Mouse (Mus musculus): ENCODE measurements around the gene Cdh23. TPM values are rescaled to one million over a fixed set of nuclear protein-coding genes. Genes with fewer than 3 reads are reported as not detected.

The Cdh23 gene
- polyA plus RNA-seq, 1 experiment from 2014 or later = 7.8 TPM

GRCm38 (mm10) chr10:60697775-60698174, 1.5 kb upstream of the Cdh23 start:
- no peaks in the 10 kb centered on the region for H3K4me1 ChIP-seq
- WGBS = 83% methylated on average over 6 of the region's 6 CpGs
- no peak overlapping the region for H3K4me3 ChIP-seq
- peaks cover 6% of the 10 kb centered on the region for H3K27me3 ChIP-seq (replicated peaks)
- no peak overlapping the region for H3K27ac ChIP-seq
- no peak for ATAC-seq (replicated peaks)
- no peak overlapping the region for H3K9ac ChIP-seq
- no peaks in the 10 kb centered on the region for H3K9me3 ChIP-seq
- H3K36me3 ChIP-seq (replicated peaks) = no peaks in the 10 kb centered on the region
- no peak overlapping the region for H3K4me2 ChIP-seq

- Histone ChIP-seq H3K4me2 (no peak overlapping the region), H3K27ac (no peak overlapping the region), H3K9me3 (no peaks in the 10 kb centered on the region), H3K27me3 (replicated peaks) (peaks cover 6% of the 10 kb centered on the region), H3K36me3 (replicated peaks) (no peaks in the 10 kb centered on the region), H3K4me1 (no peaks in the 10 kb centered on the region; the same call in 1 of the 2 replicates), H3K4me3 (no peak overlapping the region), H3K9ac (no peak overlapping the region)
- ATAC-seq (replicated peaks) = no peak
- WGBS = 21% methylated on average over 5 of the region's 5 CpGs
These were observed 685 bp upstream of the Cdh23 start for GRCm38 (mm10) chr10:60696975-60697374.

- Histone ChIP-seq H3K36me3 (replicated peaks) (no peaks in the 10 kb centered on the region), H3K9ac (no peak overlapping the region), H3K4me3 (no peak overlapping the region), H3K27ac (no peak overlapping the region), H3K4me2 (no peak overlapping the region), H3K27me3 (replicated peaks) (peaks cover 25% of the 10 kb centered on the region), H3K4me1 (peaks cover 6% of the 10 kb centered on the region), H3K9me3 (no peaks in the 10 kb centered on the region)
- no peak; the same call in 1 of the 2 replicates for ATAC-seq (replicated peaks)
- 69% methylated on average over 20 of the region's 20 CpGs for WGBS
These were observed 4.5 kb downstream of the Cdh23 start for GRCm38 (mm10) chr10:60691671-60692390.

- no peak for ATAC-seq (replicated peaks)
- Histone ChIP-seq H3K4me3 (no peak overlapping the region), H3K36me3 (replicated peaks) (no peaks in the 10 kb centered on the region), H3K27me3 (replicated peaks) (peaks cover 34% of the 10 kb centered on the region), H3K27ac (no peak overlapping the region), H3K9ac (no peak overlapping the region), H3K9me3 (no peaks in the 10 kb centered on the region), H3K4me2 (no peak overlapping the region), H3K4me1 (peaks cover 15% of the 10 kb centered on the region)
- 57% methylated on average over 6 of the region's 6 CpGs for WGBS
These were observed 5.3 kb downstream of the Cdh23 start for GRCm38 (mm10) chr10:60690960-60691359.

GRCm38 (mm10) chr10:60689396-60689795, 6.9 kb downstream of the Cdh23 start:
- Histone ChIP-seq H3K27ac (no peak overlapping the region), H3K27me3 (replicated peaks) (peaks cover 49% of the 10 kb centered on the region), H3K9me3 (no peaks in the 10 kb centered on the region), H3K4me2 (no peak overlapping the region), H3K36me3 (replicated peaks) (no peaks in the 10 kb centered on the region), H3K9ac (no peak overlapping the region), H3K4me3 (no peak overlapping the region), H3K4me1 (peaks cover 20% of the 10 kb centered on the region)
- no peak for ATAC-seq (replicated peaks)
- 75% methylated on average over 4 of the region's 4 CpGs for WGBS

GRCm38 (mm10) chr10:60687011-60687776, 9.1 kb downstream of the Cdh23 start:
- peaks cover 55% of the 10 kb centered on the region for H3K27me3 ChIP-seq (replicated peaks)
- WGBS = under 1% methylated on average over 76 of the region's 76 CpGs
- H3K4me1 ChIP-seq = peaks cover 20% of the 10 kb centered on the region
- peak overlapping the region; percentile 54 for H3K9ac ChIP-seq
- no peaks in the 10 kb centered on the region for H3K9me3 ChIP-seq
- H3K36me3 ChIP-seq (replicated peaks) = no peaks in the 10 kb centered on the region
- ATAC-seq (replicated peaks) = peak; percentile 83
- peak overlapping the region; percentile 59 for H3K4me3 ChIP-seq
- H3K4me2 ChIP-seq = peak overlapping the region; percentile 99
- H3K27ac ChIP-seq = no peak overlapping the region

DNA sequence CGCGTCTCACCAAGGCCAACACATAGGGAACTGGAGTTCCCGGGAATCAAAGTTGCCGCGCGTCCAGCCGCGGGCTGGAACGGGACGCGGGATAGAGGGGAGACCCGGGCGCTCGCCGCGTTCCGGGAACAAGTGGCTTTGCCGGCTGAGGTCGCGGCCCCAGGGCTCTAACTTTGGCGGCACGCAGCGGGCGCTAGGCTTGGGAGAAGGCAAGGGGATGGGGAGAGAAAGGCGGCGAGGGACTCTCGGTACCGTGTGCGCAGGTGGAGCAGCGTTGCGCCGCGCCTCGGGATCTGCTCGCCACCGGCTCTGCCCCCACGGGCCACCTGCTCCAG, 9.7 kb downstream of the Cdh23 start:
- Histone ChIP-seq H3K4me2 (peak overlapping the region; percentile 99), H3K27me3 (replicated peaks) (peaks cover 55% of the 10 kb centered on the region)
- WGBS = 1% methylated on average over 37 of the region's 37 CpGs

GRCm38 (mm10) chr10:60685764-60686640, 10.3 kb downstream of the Cdh23 start:
- Histone ChIP-seq H3K4me1 (peaks cover 16% of the 10 kb centered on the region), H3K9me3 (no peaks in the 10 kb centered on the region), H3K27ac (no peak overlapping the region), H3K27me3 (replicated peaks) (peaks cover 55% of the 10 kb centered on the region), H3K9ac (0 out of 2 replicates have a peak overlapping the region, but pooled peaks have one; percentile 2), H3K36me3 (replicated peaks) (no peaks in the 10 kb centered on the region), H3K4me3 (peak overlapping the region; percentile 59), H3K4me2 (peak overlapping the region; percentile 99)
- WGBS = 4% methylated on average over 50 of the region's 50 CpGs
- no peak for ATAC-seq (replicated peaks)

More for the DNA sequence above, 9.7 kb downstream of the Cdh23 start:
- H3K4me1 ChIP-seq = peaks cover 17% of the 10 kb centered on the region
- no peaks in the 10 kb centered on the region for H3K9me3 ChIP-seq
- peak overlapping the region; percentile 54; the same call in 1 of the 2 replicates for H3K9ac ChIP-seq
- H3K36me3 ChIP-seq (replicated peaks) = no peaks in the 10 kb centered on the region
- no peak overlapping the region for H3K27ac ChIP-seq
- H3K4me3 ChIP-seq = peak overlapping the region; percentile 59
- no peak for ATAC-seq (replicated peaks)

DNA sequence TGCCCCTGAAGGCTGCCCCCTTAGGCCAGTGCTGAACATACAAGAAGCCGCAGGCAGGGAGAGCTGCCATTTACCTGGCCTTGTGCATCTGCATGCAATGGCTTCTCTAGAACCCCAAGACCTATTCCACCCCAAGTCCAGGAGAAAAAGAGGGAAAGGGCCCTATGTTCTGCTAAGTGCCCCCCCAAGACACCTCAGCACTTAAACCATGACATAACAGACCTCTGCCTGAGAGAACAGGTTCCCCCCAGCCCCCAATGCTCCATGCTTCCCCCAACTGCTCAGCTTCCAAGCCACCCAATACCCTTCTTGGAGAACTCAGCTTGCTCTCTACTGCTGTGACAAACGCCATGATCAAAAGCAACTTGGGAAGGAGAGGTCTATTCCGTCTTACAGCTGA, 17.4 kb downstream of the Cdh23 start:
- H3K9ac ChIP-seq = no peak overlapping the region
- 86% methylated on average over 3 of the region's 3 CpGs for WGBS
- no peak overlapping the region for H3K4me2 ChIP-seq
- H3K27me3 ChIP-seq (replicated peaks) = peaks cover 1% of the 10 kb centered on the region; the same call in 1 of the 2 replicates
- H3K9me3 ChIP-seq = no peaks in the 10 kb centered on the region
- no peaks in the 10 kb centered on the region for H3K36me3 ChIP-seq (replicated peaks)
- no peak overlapping the region for H3K4me3 ChIP-seq
- H3K4me1 ChIP-seq = no peaks in the 10 kb centered on the region
- H3K27ac ChIP-seq = no peak overlapping the region
- ATAC-seq (replicated peaks) = no peak

- H3K9me3 ChIP-seq = no peaks in the 10 kb centered on the region
These were observed 19.0 kb downstream of the Cdh23 start for GRCm38 (mm10) chr10:60677319-60677718.

DNA sequence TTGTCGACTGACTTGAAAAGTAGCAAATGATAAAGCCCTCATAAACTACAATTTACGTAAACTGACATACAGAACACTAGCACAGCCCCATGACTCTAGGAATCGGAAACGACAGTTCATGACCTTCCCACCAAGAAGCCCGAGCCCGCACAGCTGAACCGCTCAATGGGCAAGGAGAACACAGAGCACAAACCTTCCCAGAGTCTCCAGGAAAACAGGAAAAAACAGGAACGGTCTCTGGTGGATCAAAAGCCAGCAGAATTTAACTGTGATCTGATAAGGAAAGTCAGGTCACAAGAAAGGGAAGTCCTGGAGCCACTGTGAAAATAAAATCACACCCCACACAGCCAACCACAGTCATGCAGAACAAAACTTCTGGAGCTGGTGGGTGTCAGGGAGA, 26.1 kb downstream of the Cdh23 start:
- Histone ChIP-seq H3K4me3 (no peak overlapping the region), H3K9ac (no peak overlapping the region), H3K36me3 (replicated peaks) (no peaks in the 10 kb centered on the region), H3K4me1 (no peaks in the 10 kb centered on the region), H3K27me3 (replicated peaks) (no peaks in the 10 kb centered on the region), H3K9me3 (no peaks in the 10 kb centered on the region), H3K4me2 (no peak overlapping the region), H3K27ac (no peak overlapping the region)
- WGBS = 75% methylated on average over 8 of the region's 8 CpGs
- no peak for ATAC-seq (replicated peaks)

More at GRCm38 (mm10) chr10:60677319-60677718, 19.0 kb downstream of the Cdh23 start:
- Histone ChIP-seq H3K4me2 (no peak overlapping the region), H3K27me3 (replicated peaks) (no peaks in the 10 kb centered on the region), H3K27ac (no peak overlapping the region), H3K4me1 (no peaks in the 10 kb centered on the region), H3K36me3 (replicated peaks) (no peaks in the 10 kb centered on the region), H3K4me3 (no peak overlapping the region), H3K9ac (no peak overlapping the region)
- no peak for ATAC-seq (replicated peaks)
- WGBS = 77% methylated on average over 4 of the region's 4 CpGs

DNA sequence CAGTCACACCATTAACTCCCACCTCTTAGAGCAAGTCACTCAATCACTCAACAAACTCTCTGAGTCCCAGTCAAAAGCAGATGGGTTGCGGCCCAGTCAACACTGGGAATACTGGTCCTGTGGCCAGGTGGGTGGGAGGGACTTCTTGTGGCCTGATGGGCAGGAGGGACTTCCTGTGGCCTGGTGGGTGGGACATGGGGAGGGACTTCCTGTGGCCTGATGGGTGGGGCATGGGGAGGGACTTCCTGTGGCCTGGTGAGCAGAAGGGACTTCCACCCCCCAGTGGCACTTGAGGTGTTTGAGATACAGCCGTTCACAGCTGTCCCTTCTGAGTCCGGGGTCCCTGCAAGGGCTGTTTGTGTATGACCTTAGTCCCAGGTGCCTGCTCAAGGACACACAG, 27.7 kb downstream of the Cdh23 start:
- whole genome bisulfite sequencing = 95% methylated on average over 3 of the region's 3 CpGs
- H3K4me1 ChIP-seq = no peaks in the 10 kb centered on the region
- H3K27me3 ChIP-seq (replicated peaks) = no peaks in the 10 kb centered on the region
- no peak overlapping the region for H3K4me2 ChIP-seq
- H3K27ac ChIP-seq = no peak overlapping the region
- no peak overlapping the region for H3K4me3 ChIP-seq
- H3K9ac ChIP-seq = no peak overlapping the region
- H3K36me3 ChIP-seq (replicated peaks) = no peaks in the 10 kb centered on the region
- H3K9me3 ChIP-seq = no peaks in the 10 kb centered on the region
- no peak for ATAC-seq (replicated peaks)

All from midbrain, embryonic 15.5 days (tissue).